Mouse (Mus musculus): ENCODE measurements around the gene Olfr304.
"Not testable (repeated sequence)": the region's sequence is repeated elsewhere in the genome, so short reads cannot be mapped to it uniquely, and the experiment has no call there.

Gene Olfr304

GRCm38 (mm10) chr7:86386558-86386957 lies at the start of gene Olfr304:
TSS of gene Olfr304 (minus strand) at chr7:86386658.
- DNase-seq = no peak

GRCm38 (mm10) chr7:86403546-86403945 lies 17.1 kb upstream of the Olfr304 start, which contains the start of gene Olfr301:
TSS of gene Olfr301 (plus strand) at chr7:86403846.
- DNase-seq = no peak

GRCm38 (mm10) chr7:86397689-86398088 lies 11.2 kb upstream of the Olfr304 start, which contains the start of gene Olfr303:
TSS of gene Olfr303 (minus strand) at chr7:86397789.
- no peak for DNase-seq

- DNase-seq = no peak
Observed at GRCm38 (mm10) chr7:86385769-86386168, 689 bp downstream of the Olfr304 start.

- no peak for DNase-seq
Observed at GRCm38 (mm10) chr7:86366828-86367227, 19.6 kb downstream of the Olfr304 start, which contains the start of gene Olfr305. TSS of gene Olfr305 (minus strand) at chr7:86366928.

- DNase-seq = not testable (repeated sequence)
Observed at GRCm38 (mm10) chr7:86346296-86346695, 40.2 kb downstream of the Olfr304 start.

- DNase-seq = no peak
Observed at GRCm38 (mm10) chr7:86344253-86344652, 42.2 kb downstream of the Olfr304 start.

GRCm38 (mm10) chr7:86342881-86343565 lies 43.4 kb downstream of the Olfr304 start:
- DNase-seq = no peak

GRCm38 (mm10) chr7:86337486-86337885 lies 49.0 kb downstream of the Olfr304 start, which contains the start of gene Olfr307:
TSS of gene Olfr307 (minus strand) at chr7:86337586.
- no peak for DNase-seq
